Mouse (Mus musculus) telencephalon, adult 2 months (tissue): ENCODE measurements at regions not wholly inside any gene's neighbourhood (a gene's known extent, or its start where the extent isn't known, plus 50 kb on each side); places are given as distances from the start of the nearest gene placed in this dataset.

Experiments
- DNase-seq: peaks from one replicate; pipeline ENCODE4 v3.0.0-alpha.2; 2011; ENCODE audit warnings: low read depth, low spot score

DNA sequence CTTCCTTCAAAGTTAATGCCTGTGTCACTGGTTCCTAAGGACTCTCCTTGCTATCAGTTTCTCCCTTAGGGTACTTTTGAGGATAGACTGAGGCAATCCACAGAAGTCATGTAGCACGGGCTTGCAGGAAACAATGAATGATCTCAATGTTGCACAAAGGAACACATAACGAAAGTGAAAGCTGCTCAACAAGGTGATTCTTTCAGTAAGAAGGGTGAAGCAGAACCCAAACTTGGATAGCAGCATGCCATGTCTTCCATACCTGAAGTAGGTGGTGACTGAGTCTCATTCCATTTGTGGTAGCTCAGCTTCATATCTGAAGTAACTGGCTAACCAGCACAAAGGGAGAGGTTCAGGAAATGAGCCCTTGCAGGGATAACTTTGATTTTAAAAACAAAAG lies 325.7 kb downstream of the H2al1j start:
- no peak for DNase-seq

DNA sequence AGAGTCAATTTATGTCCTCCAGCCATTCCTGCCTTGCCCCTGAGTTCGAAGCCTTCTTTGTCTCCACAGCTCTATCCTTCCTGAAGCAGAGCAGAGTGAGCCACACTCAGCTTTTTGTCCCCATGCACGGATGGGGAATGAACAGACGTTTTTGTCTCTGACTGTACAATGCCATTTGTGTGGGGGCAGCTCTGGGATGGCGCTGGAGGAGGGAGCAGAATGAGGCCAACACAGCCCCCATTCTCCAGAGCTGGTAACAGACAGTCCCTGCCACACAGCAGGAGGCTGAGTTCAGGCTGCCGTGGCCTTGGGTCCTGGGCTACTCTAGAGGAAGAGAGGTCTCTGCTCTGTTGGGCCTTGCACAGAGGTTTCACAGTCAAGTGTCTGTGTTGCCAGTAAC lies 327.4 kb downstream of the H2al1j start:
- peak; percentile 55 for DNase-seq

DNA sequence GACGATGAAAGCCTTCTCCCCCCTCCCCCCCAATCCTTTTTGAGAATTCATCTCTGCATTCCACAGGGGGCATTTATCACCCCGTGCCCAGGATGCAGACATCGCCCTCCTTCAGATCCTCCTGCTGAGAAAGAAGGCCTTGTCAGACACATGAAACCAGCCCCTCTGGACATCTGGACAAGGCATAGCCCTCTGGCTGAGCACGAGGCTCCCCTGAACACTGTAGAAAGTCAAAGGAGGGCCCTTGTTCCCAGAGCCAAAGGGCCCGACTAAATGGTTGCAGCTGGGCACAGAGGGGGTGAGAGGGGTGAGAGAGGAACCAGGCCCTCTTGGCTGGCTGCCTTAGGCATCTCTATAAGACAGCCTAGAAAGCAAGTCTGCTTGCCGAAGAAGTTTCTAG lies 327.8 kb downstream of the H2al1j start:
- DNase-seq, result peak; percentile 53

DNA sequence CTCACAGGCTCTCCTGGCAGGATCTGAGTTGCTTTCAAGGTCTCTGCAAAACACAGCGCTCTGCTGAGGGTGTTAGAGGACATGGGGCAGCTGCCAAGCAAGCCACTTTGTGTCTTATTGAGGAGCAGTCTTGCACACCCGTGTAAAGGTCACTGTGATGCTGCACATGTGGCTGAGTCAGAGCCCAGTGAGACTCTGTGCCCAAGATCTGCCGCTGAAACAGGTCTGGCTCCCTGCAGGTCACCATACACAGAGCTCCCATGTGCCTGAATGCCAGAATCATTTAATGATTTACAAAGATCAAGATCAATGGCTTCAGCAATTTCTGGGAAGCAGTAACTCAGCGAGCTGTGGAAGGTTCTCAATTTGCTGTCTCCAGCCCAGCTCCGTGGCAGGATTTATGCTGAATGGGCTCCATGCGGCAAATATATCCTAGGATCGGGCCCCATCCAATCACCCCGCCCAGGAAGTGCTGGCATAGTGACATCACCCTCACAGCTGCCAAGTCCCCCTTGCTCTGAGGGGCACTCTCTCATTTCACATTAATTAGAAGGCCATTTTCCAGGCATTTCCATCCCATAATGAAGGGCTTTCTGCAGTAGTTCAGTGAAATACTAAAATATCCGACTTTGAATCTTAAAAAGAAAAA lies 330.1 kb downstream of the H2al1j start:
- no peak for DNase-seq

DNA sequence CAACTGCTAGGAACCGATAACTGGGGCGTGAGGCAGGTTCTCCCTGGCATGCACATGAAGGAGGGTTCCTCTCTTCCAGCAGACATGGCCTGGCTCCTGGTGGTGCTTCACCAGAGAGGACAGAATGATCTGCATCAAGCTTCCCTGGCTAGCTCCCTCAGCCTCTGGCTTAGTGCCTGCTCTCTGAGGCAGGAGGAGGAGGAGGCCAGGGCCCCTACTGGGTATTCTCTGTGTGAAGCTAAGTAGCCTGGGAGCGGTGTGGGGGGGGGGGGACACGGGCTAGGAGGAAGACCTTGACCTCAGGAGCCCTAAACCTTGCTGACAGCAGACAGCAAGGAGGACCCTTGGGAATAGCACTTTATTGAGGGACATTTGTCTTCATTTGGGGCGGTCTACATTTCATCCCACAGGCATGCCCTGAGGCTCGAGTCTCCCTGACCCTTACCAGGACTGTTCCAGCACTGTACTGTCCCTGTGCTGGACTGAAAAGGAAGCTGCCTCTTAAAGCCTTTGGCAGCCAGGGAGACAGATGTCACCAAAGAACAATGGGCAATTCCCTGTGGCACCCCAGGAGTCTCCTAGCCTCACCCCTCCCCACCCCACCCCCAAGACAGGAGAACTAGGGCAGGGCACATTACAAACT lies 335.7 kb downstream of the H2al1j start:
- no peak for DNase-seq

DNA sequence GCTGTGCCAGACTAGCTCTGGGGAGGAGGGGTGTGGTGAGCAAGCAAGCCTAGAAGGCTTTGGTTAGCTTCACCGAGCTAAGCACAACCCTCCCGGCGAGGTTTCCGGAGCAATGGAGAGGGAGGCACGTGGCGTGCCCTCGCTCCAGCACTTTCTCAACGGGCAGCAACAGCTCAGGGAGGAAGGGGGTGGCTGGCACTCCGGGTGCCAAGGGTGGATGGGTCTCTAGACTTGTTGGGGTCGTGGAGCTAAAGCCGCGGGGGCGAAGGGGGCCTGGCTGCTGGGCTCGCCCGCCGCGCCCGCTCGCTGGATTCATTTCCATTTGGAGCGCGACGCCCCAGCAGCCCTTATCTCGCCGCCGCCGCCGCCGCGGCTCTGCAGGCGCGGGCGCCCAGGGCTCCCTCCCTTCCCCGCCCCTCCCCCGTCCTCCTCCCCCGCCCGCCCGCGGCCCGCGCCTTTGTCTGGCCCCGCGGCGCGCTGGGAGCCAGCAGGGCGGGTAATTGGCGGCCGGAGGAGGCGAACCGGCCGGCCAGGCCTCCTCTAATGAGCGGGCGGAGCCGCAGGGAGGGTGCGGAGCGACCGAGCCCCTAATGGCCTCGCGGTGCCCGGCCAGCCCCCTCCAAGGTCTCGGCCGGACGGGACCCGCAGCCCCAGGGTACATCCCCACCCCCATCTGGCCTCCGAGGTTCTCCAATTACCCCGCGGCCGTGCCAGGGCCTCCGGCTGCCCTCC lies 336.9 kb downstream of the H2al1j start:
- no peak for DNase-seq

DNA sequence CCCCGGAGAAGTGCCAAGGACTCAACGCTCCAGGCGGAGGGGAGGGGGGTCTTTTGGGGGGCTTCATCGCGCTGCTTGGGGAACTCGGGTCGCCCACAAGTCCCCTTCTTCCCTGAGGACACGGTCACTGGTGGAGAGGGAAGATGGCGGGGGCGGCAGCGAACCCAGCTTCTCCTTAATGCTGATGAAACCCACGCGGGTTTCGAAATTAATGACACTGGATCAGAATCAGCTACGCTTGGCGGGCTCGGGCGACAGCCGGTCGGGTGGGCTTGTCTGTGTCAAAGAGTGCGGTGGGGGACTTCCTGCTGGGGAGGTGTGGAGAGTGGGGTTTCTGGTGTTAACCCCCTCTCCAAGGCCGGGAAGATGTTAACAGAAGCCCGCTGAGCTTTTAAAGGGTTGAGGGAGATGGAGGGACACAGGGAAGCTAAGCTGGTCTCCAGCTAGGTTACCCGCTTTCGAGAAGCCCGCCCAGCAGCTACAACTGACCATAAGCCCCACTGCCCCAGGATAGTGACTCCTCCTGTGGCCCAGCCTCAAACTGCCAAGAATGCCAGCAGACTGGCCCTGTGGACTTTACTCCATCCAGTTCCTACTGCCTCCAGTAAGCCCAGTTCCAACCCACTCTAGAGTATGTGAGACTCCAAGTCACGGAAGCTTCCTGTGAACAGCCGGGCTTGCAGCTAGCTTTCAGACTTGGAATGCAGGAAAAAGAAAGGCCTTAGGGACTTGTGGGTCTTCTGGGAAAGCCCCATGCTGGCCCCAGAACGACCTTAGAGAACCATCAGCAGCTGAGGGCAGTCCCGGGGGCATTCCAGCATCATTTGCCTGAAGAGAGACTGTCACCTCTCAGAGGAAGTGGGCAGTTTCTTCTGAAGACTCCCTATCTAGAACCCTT lies 337.7 kb downstream of the H2al1j start:
- no peak for DNase-seq

DNA sequence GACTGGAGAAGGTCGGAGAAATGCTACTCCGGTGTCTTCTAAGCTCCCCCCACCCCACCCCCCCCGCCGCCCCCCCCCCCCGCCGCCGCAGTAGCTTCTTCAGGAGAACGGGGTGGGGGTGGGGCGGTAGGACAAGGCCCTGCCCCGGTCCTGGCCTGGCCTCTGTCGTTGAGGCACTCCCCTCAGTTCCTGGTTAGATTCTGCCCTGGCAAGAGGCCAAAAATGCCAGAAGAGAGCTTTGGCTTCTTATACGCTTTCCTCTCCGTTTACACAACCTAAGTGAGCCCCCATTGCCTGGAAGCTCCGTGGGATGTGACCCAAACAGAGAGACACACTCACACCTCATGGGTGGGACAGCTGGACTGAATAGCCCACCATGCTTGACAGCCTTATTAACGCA lies 338.9 kb downstream of the H2al1j start:
- no peak for DNase-seq

DNA sequence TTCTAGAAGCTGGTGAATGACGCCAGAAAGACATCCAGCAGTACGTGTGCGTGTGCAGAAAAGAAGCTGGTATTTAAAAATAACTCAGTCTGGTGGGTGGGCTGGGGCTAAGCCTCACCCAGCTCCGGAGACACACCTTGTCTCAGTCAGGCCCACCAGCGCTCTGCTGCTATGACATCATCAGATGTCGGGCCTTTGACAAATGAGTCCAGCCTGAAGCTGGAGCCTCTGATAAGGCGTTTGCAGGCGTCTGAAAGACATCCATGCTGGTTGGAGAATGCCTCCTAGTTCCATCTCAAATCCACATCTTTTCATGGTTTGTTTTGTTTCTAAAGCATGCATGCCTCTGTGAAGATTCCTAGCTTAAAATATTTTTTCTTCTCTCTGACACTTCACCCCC lies 344.2 kb downstream of the H2al1j start:
- DNase-seq, result no peak

DNA sequence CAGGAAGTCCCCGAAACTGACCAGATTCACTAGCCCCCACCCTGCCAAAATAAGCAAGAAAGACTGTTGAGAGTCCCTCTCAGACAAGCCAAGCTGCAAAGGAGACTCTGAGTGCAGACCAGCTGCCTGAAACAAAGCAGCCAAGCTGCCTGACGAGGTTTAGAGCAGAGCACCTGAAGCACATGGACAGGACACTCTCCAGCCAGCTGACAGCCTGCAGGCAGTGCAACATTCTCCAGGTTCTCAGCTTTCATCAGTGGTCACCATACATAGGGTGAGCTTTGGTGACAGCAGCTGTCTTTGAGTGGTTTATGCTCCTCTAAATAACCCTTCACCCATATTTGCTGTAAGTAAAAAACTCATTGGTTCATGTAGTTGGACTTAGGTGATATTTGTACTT lies 350.5 kb downstream of the H2al1j start:
- DNase-seq, result no peak

DNA sequence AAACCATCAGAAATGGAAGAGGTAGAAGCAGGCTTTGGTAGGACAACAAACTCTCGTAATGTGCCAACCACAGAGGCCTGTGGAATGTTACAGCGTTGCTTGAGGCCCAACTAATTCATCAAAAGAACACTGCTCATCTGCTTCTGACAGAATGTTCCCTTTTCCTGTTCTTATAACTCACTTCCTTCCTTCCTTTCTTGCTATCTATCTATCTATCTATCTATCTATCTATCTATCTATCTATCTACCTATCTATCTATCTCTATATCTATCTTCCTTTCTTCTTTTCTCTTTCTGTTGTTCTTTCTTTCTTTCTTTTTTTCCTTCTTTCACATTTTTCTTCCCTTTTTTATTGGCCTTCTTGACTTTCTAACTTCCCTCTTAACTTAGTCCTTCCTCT lies 353.7 kb downstream of the H2al1j start:
- DNase-seq, result no peak

DNA sequence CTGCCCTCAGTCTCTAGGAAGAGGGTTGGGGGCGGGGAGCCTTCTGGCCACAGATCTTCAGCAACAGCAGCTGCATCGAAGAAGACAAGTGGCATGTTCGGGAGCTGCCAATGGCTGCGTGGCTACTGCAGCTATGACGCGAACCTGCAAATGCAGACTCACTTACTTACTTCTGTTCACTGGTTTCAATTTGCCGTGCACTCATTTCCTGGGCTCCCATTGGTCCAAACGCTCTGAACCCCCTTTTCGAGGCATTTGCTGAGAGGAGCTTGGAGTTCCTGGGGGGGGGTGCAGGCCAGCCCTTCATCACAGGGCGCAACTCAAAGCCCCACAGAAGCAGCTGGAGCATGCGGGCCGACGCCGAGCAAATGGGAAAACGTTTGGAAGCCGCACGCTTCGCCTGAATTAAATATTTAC lies 362.4 kb downstream of the H2al1j start:
- no peak for DNase-seq

DNA sequence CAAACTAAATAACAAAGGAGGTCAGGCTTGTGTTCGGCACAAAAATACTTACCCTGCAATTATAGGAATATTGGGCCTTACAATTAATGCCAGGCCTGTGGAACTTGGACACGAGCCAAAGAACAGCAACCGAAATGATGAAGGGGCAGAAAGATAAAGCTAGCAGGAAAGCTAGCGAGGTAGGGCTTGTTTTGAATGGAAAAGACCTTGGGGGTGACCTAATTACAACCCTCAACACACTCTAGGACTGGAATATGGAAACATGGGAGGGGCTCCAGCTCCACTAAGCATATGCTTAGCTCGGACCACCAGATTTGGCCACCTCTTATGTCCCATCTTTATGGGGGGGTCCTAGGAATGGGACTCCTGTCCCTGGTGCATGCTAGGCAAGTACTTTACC lies 362.8 kb downstream of the H2al1j start:
- DNase-seq, result no peak

DNA sequence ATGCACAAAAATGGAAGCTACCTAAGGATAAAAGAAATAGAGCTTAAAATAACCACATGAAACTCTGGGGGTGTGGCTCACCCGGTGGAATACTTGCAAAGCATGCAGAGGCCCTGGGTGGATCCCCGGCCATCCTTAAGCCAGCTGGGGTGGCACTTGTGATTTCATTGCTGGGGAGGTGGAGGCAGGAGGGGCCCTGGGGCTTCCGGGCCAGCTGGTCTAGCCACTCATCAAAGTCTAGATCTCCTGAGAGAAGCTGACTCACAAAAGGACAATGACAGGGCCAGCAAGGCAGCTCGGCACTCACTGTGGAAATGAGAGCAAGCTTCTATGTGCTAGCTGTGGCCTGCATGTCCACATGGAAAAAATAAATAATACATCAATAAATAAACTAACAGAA lies 363.4 kb downstream of the H2al1j start:
- DNase-seq, result no peak

DNA sequence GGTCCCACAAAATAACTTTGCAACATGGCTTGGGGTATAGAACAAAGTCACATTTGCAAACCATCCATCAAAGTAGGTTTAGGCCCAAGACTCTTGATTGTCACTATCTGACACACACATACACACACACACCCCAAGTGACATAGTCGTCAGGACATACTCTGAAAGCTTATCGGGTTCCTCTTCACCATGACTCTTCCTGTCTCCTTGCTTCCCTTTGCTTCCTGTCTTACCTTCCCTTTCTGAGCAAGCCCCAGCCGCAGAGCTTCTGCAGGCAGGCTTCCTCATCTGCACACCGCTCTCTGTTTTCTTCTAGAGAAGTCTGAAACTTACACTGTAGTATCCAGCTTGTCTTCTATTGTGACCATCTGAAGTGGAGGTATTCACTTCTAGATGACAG lies 368.9 kb downstream of the H2al1j start:
- no peak for DNase-seq

DNA sequence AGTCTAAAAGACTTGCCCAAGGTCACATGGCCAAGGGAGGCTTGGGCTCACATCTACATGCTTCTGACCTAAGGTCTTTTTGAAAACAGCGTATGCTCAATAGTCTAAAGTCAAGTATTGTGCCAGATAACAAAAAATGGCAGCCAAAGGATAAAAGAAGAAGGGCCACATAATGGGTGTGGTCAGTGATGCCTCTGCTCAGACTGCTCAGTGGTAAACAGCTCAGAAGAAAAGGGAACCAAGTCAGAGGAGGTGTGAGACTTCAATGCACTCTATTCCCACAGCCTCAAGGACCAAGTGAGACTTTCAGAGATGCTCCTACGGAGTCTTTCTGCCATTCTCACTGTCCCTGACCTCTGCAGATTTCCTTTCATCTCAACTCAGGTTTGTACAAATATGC lies 373.5 kb downstream of the H2al1j start:
- no peak for DNase-seq

DNA sequence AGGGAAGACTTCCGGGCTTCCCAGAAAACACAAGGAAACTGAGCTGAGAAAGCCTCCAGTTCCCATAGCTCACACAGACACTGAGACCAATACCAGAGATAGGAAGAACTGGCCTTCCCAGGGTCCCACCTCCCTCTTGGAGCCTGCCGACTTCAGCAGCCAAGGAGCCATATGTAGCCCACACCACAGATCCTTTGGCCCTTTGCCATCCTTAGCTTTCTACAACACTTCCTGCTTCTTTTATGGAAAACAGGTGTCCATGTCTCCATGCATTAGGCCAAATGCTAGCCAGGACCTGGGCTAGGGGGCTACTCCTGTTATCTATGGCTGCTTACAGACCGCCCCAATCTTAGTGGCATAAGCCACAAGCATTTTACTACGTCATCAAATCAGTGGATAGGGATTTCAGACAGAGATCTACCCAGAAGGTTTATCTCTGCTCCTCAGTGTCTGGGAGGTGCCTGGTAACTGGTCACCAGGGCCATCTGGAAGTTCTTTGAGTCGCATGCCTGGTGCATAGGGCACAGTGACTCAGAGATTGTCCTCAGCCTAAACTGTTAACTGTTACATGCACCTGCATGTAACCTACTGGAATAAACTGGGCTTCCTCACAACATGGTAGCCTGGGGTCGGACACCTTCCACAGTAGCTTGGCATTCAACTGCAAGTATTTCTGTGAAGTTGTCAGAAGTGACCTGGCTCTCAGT lies 378.4 kb downstream of the H2al1j start:
- DNase-seq, result no peak

DNA sequence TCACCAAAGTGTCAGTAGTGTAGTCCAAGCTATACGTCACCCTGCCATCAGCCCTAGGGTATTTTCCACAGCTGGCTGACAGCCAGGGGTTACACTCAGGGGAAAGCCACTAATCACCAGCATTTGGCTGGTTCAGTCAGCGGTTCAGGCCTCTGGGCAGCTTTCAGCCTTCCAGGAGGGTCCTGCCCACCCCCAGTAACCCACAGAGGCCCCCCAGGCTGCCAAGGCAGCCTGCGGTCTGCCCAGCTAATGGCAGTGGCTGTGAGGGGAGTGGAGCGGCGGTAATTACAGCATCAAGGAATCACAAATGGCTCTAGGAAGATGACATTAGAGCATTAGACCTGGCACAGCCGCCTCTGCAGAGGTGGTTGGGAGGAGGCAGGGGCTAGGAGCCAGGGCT lies 379.7 kb downstream of the H2al1j start:
- DNase-seq, result no peak

DNA sequence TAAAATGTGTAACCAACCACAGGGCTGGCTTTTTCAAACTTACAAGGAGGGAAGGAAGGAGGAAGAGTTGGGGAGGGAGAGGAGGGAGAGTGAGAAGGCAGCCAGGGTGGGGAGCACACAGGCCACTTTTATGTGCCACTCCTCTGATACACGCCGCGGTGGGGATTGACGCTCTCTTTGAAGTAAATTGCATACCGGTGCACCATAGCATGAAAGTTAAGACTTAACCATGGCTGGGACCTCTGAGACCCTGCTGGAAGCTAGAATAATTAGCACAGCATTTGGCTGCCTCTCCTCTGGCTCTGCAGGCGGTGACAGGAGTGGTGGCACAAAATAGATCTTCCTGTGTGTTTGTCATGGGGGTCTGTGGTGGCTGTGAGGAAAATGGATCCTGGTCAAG lies 380.7 kb downstream of the H2al1j start:
- DNase-seq, result no peak

DNA sequence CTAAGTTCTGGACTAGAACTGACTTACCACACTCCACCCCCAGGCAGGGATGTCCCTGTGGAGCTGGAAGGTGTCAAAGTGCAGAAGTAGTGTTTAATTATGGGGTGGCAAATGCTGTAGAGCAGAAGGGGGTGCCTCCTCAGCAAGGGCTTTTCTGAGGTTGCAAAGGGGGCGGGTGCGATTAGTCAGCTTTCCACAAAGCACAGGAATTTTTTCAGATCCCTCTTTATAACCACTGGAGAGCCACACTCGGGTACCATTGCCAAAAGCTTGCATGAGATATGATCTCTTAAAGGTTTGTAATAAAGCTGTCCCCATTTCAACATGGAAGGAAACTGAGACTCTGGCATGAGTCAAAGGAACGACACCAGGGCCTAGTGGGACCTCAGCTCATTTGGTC lies 381.7 kb downstream of the H2al1j start:
- no peak for DNase-seq

DNA sequence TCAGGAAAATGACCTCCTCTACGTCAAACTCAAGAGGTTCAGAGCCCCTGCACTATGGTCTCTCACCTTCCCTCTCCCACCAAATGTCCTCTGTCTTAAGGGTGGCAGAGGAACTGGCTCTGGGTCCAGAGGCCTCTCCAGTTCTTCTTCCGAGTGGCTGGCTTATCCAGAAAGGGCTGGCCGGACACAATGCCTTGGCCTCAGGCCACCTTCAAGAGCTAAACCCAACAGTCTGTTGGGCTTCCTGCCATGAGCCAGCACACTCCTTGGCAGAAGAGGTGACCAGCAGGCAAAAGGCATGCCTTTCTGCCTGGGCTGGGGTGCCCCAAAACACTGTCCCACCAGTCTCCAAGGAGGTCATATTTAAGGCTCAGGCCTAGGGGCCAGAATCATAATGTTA lies 385.8 kb downstream of the H2al1j start:
- DNase-seq, result no peak

DNA sequence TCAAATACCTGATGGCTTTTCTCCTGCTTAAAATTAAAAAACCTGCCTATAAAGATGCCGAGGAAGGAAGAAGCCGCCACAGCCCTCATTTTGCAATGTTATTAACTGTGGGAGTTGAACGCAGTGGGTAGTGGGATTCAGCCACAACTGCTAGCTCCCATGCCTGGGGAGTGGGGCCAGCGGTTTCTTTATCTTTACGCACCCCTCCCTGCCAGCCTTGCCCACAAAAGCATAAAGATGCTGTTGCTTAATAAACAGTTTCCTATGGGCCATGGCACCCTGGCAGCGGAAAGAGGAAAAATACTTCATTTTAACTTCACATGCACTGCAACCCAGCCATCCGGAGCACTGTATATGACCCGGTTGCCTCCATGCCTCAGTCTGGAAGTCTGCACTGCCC lies 389.2 kb downstream of the H2al1j start:
- DNase-seq, result no peak
